15 mouse cellular contexts compared by ENCODE assay signal in genomic region chr12:72476773-72477450, GRCm38 (mm10). TPM values are rescaled to one million over a fixed set of nuclear protein-coding genes. Genes with fewer than 3 reads are reported as not detected.
DNase-seq lines count a peak whose midpoint lies in the region; ATAC-seq and TF ChIP-seq lines count a peak whose summit lies in the region.
"Had no signal": no experiment of that assay in that cellular context is flagged by ENCODE, and none has a peak within 500 bp of the region (broad histone marks: within the 10 kb centered on the region; RNA-seq: fewer than 3 reads in every experiment).

No protein-coding gene starts in this region.

- peak; percentile 23 to 34 for DNase-seq in cerebellum, postnatal 14 days
- no peak for DNase-seq in cerebellum, adult 2 months
- peak; percentile 16 for DNase-seq in hindbrain, postnatal 0 days (ENCODE audit: low spot score)
- DNase-seq in ovary, adult 18-20 months (ENCODE audit: low spot score) = peak; percentile 67
- DNase-seq in ovary, postnatal 10 days (ENCODE audit: low spot score) = no peak
- DNase-seq in skeletal muscle tissue, adult 2 months (ENCODE audit: low read depth, low spot score) = peak; percentile 13
- DNase-seq in spleen, adult 18-20 months = no peak
- DNase-seq: cerebellum, adult 11 months; gastrocnemius, postnatal 14 days; lung, embryonic 14.5 days had no signal

- no peak for ATAC-seq in hindbrain, postnatal 0 days
- ATAC-seq in hindbrain, embryonic 12.5 days (ENCODE audit: low FRiP score) = no peak
- ATAC-seq: midbrain, embryonic 15.5 days had no signal

- no peaks in the 10 kb centered on the region for H3K9me3 ChIP-seq in hindbrain, postnatal 0 days (ENCODE audit: low read length)
- H3K9me3 ChIP-seq in hindbrain, embryonic 12.5 days (replicated peaks) = no peaks in the 10 kb centered on the region
- H3K9me3 ChIP-seq: limb, embryonic 10.5 days; midbrain, embryonic 15.5 days had no signal

- no peak overlapping the region for H3K4me3 ChIP-seq in cerebellum, adult 2 months (replicated peaks; ENCODE audit: insufficient read depth, low read depth, low read length)
- no peak overlapping the region for H3K4me3 ChIP-seq in hindbrain, postnatal 0 days (ENCODE audit: low read length)
- no peak overlapping the region for H3K4me3 ChIP-seq in hindbrain, embryonic 12.5 days
- H3K4me3 ChIP-seq: limb, embryonic 10.5 days; midbrain, embryonic 15.5 days had no signal

- WGBS in cerebellum, adult 2 months = 73% methylated on average over 2 of the region's 2 CpGs
- WGBS in hindbrain, postnatal 0 days = 77% methylated on average over 2 of the region's 2 CpGs
- WGBS in hindbrain, embryonic 12.5 days = 87% methylated on average over 2 of the region's 2 CpGs

- H3K4me2 ChIP-seq in hindbrain, postnatal 0 days (ENCODE audit: low read depth, low read length) = no peak overlapping the region
- no peak overlapping the region for H3K4me2 ChIP-seq in hindbrain, embryonic 12.5 days (replicated peaks)
- H3K4me2 ChIP-seq: hindbrain, embryonic 14.5 days; lung, embryonic 14.5 days; midbrain, embryonic 15.5 days had no signal

- no peaks in the 10 kb centered on the region for H3K27me3 ChIP-seq in cerebellum, adult 2 months (ENCODE audit: control insufficient read depth, insufficient read depth, low read length)
- H3K27me3 ChIP-seq in hindbrain, postnatal 0 days (ENCODE audit: insufficient read depth, low read length) = no peaks in the 10 kb centered on the region
- H3K27me3 ChIP-seq in hindbrain, embryonic 12.5 days = no peaks in the 10 kb centered on the region
- H3K27me3 ChIP-seq: midbrain, embryonic 15.5 days had no signal

- TF ChIP-seq CTCF in cerebellum, adult 2 months (IDR thresholded peaks at IDR 0.05; ENCODE audit: borderline replicate concordance, insufficient read depth, low read depth, low read length) = no peak
- no peak for TF ChIP-seq CTCF in hindbrain, postnatal 0 days (IDR thresholded peaks at IDR 0.05; ENCODE audit: low read depth)

- H3K9ac ChIP-seq in hindbrain, postnatal 0 days (replicated peaks; ENCODE audit: low read length) = no peak overlapping the region
- H3K9ac ChIP-seq in hindbrain, embryonic 12.5 days = no peak overlapping the region
- H3K9ac ChIP-seq: hindbrain, embryonic 14.5 days; lung, embryonic 14.5 days; midbrain, embryonic 15.5 days had no signal

- no peaks in the 10 kb centered on the region for H3K36me3 ChIP-seq in hindbrain, postnatal 0 days (ENCODE audit: insufficient read depth, low read length)
- H3K36me3 ChIP-seq in hindbrain, embryonic 12.5 days = no peaks in the 10 kb centered on the region
- H3K36me3 ChIP-seq: limb, embryonic 10.5 days; midbrain, embryonic 15.5 days had no signal

- TF ChIP-seq POLR2A in cerebellum, adult 2 months (IDR thresholded peaks at IDR 0.05; ENCODE audit: borderline replicate concordance, insufficient read depth, low read length) = no peak

- no peaks in the 10 kb centered on the region for H3K4me1 ChIP-seq in cerebellum, adult 2 months (ENCODE audit: control insufficient read depth, insufficient read depth, low read length)
- no peaks in the 10 kb centered on the region for H3K4me1 ChIP-seq in hindbrain, postnatal 0 days (ENCODE audit: insufficient read depth, low read length)
- no peaks in the 10 kb centered on the region for H3K4me1 ChIP-seq in hindbrain, embryonic 12.5 days
- H3K4me1 ChIP-seq: limb, embryonic 10.5 days; midbrain, embryonic 15.5 days had no signal

- H3K27ac ChIP-seq in cerebellum, adult 2 months (ENCODE audit: insufficient read depth, low read length) = no peak overlapping the region
- no peak overlapping the region for H3K27ac ChIP-seq in hindbrain, postnatal 0 days
- no peak overlapping the region for H3K27ac ChIP-seq in hindbrain, embryonic 12.5 days
- H3K27ac ChIP-seq: hindbrain, embryonic 14.5 days; kidney, postnatal 0 days; limb, embryonic 10.5 days; midbrain, embryonic 15.5 days had no signal

RNA-seq across cellular contexts. Expression of gene Lrrc9, which starts 35.2 kb away (rescaled TPM):
- 1.2 and 1.6 TPM in 2 replicates for polyA plus RNA-seq in cerebellum, adult 2 months (2012; rRNA removed)
- total RNA-seq in hindbrain, postnatal 0 days (2014; rRNA removed) = 3.1 and 3.7 TPM in 2 replicates
- polyA plus RNA-seq in hindbrain, postnatal 0 days (2015; fragmentation: Nextera tagmentation; extraction: Ambion mirVana) = 2.9 and 3.8 TPM in 2 replicates
- polyA plus RNA-seq in hindbrain, embryonic 12.5 days (2016; fragmentation: Nextera tagmentation; extraction: Ambion mirVana) = 2.7 and 3.2 TPM in 2 replicates

RNA-seq across cellular contexts. Expression of gene Pcnx4, which starts 59.3 kb away (rescaled TPM):
- 19.3 and 19.4 TPM in 2 replicates for polyA plus RNA-seq in cerebellum, adult 2 months (2012; rRNA removed)
- total RNA-seq in hindbrain, postnatal 0 days (2014; rRNA removed) = 18.9 and 20.8 TPM in 2 replicates
- 17.9 and 18.9 TPM in 2 replicates for polyA plus RNA-seq in hindbrain, postnatal 0 days (2015; fragmentation: Nextera tagmentation; extraction: Ambion mirVana)
- polyA plus RNA-seq in hindbrain, embryonic 12.5 days (2016; fragmentation: Nextera tagmentation; extraction: Ambion mirVana) = 18.0 and 18.4 TPM in 2 replicates

Comparison
In these comparisons a context has a peak if more than half of its experiments do, and no peak if none do; other contexts are left out.
1. DNase-seq: peak in cerebellum, postnatal 14 days (2 of 2), hindbrain, postnatal 0 days (single experiment), ovary, adult 18-20 months (single experiment) and skeletal muscle tissue, adult 2 months (single experiment); none in cerebellum, adult 2 months (0 of 2), ovary, postnatal 10 days (single experiment) and spleen, adult 18-20 months (0 of 2).